Mouse (Mus musculus) spleen, adult 12 weeks (tissue): ENCODE data around the gene Pth1r.
A peak's percentile ranks its signal among the peaks of the same experiment; 100 is the strongest.

Source experiments
- DNase-seq: peaks from one replicate; pipeline ENCODE4 v3.0.0; 2022; ENCODE audit warnings: low spot score

Pth1r gene

GRCm38 (mm10) chr9:110746961-110747360, at the start of gene Pth1r:
Pth1r (minus strand) TSS chr9:110747145.
- no peak for DNase-seq

- no peak for DNase-seq
These were observed 43.5 kb upstream of the Pth1r start for GRCm38 (mm10) chr9:110790462-110790861.

- no peak for DNase-seq
These were observed 41.2 kb upstream of the Pth1r start for GRCm38 (mm10) chr9:110788169-110788568.

GRCm38 (mm10) chr9:110783611-110784010, 36.7 kb upstream of the Pth1r start:
- DNase-seq = no peak

GRCm38 (mm10) chr9:110781731-110782130, 34.8 kb upstream of the Pth1r start:
- DNase-seq = no peak

- DNase-seq = peak; percentile 76
These were observed 34.3 kb upstream of the Pth1r start for GRCm38 (mm10) chr9:110781256-110781721.

GRCm38 (mm10) chr9:110779242-110779913, 32.4 kb upstream of the Pth1r start:
- no peak for DNase-seq

GRCm38 (mm10) chr9:110778559-110778958, 31.6 kb upstream of the Pth1r start:
- no peak for DNase-seq

- no peak for DNase-seq
These were observed 31.2 kb upstream of the Pth1r start for GRCm38 (mm10) chr9:110778100-110778499.

- no peak for DNase-seq
These were observed 28.5 kb upstream of the Pth1r start for GRCm38 (mm10) chr9:110775269-110776022.

- no peak for DNase-seq
These were observed 27.7 kb upstream of the Pth1r start for GRCm38 (mm10) chr9:110774403-110775268.

GRCm38 (mm10) chr9:110772336-110772735, 25.4 kb upstream of the Pth1r start:
- DNase-seq = no peak

GRCm38 (mm10) chr9:110763405-110763804, 16.5 kb upstream of the Pth1r start:
- DNase-seq = no peak

- DNase-seq = no peak
These were observed 15.8 kb upstream of the Pth1r start for GRCm38 (mm10) chr9:110762763-110763162.

- DNase-seq = no peak
These were observed 13.9 kb upstream of the Pth1r start for GRCm38 (mm10) chr9:110760886-110761285.

- no peak for DNase-seq
These were observed 12.3 kb upstream of the Pth1r start for GRCm38 (mm10) chr9:110759265-110759664.

- no peak for DNase-seq
These were observed 11.7 kb upstream of the Pth1r start for GRCm38 (mm10) chr9:110758605-110759004.

- no peak for DNase-seq
These were observed 10.9 kb upstream of the Pth1r start for GRCm38 (mm10) chr9:110757816-110758215.

GRCm38 (mm10) chr9:110753773-110754172, 6.8 kb upstream of the Pth1r start:
- no peak for DNase-seq

GRCm38 (mm10) chr9:110752917-110753435, 6.0 kb upstream of the Pth1r start:
- no peak for DNase-seq

- no peak for DNase-seq
These were observed 4.5 kb upstream of the Pth1r start for GRCm38 (mm10) chr9:110751412-110751811.
